Mouse (Mus musculus) CH12.LX (cell line): ENCODE results near the gene Shmt2.

Experiments
- CTCF ChIP-seq, 2 experiments: IDR thresholded peaks in 1 of 2; conservative IDR thresholded peaks in 1 of 2; 2 replicates each; pipeline ENCODE4 v1.5.1; 2011 to 2012; ENCODE audit warnings: low read depth in 2 of 2, low read length in 2 of 2, improper control_type of control experiment in 1 of 2, inconsistent platforms in 1 of 2, mild to moderate bottlenecking in 1 of 2, moderate library complexity in 1 of 2
- ELF1 ChIP-seq: IDR thresholded peaks from 2 replicates; pipeline ENCODE4 v1.6.1; 2014; ENCODE audit warnings: low read depth, mild to moderate bottlenecking, inconsistent platforms, low read length, improper control_type of control experiment
- POLR2A ChIP-seq: IDR thresholded peaks from 2 replicates; pipeline ENCODE4 v1.6.1; 2011; ENCODE audit warnings: low read depth, mild to moderate bottlenecking, improper control_type of control experiment, low read length

GRCm38 (mm10) chr10:127472722-127473121 is 49.5 kb downstream of the Shmt2 start:
- TF ChIP-seq ELF1 (no peak), CTCF (conservative IDR thresholded peaks at IDR 0.05 in 1 of 2, IDR thresholded peaks at IDR 0.05 in 1 of 2; ENCODE audit: low read depth in 2 of 2, low read length in 2 of 2) (no peak), POLR2A (no peak)
